Mouse (Mus musculus): ENCODE data around the gene Ggt6.
"Not testable (repeated sequence)": the region's sequence is repeated elsewhere in the genome, so short reads cannot be mapped to it uniquely, and the experiment has no call there.

Gene Ggt6

DNA sequence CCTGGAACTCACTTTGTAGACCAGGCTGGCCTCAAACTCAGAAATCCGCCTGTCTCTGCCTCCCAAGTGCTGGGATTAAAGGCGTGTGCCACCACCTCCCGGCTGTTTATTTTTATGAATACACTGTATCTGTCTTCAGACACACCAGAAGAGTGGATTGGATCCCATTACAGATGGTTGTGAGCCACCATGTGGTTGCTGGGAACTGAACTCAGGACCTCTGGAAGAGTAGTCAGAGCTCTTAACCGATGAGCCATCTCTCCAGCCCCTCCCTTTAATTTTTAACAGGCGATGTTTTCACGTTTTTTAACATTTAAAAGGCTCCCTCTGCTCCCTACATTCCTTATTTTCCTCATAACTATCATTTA, 5.3 kb downstream of the Ggt6 start:
- not testable (repeated sequence) for DNase-seq (ENCODE audit: low spot score)

DNA sequence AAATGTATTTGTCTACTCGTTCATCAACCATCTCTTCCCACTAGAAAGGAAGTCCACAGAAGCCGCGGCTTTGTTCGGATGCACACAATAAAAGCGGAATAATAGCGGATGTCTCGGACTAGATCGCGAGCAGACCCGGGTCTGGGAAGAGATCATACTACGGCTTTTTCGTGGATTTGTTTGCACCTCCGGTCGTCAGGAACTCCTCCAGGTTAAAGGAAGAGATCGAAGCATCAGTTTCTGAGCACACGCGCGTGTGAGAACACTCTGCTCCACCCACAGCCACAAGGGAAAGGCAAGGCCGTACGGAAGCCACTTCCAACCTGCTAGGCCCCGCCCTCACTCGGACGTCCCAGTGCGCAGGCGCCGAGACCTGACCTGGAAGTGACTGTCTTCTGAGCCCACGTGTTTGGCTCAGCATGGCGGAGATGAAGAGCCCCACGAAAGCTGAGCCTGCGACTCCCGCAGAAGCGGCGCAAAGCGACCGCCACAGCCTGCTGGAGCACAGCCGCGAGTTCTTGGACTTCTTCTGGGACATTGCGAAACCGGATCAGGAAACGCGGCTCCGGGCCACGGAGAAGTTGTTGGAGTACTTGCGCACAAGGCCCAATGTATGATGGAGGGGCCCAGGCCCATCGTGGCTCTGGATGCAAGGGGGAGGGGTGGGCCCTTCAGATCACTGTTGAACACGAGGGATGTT, 5.8 kb downstream of the Ggt6 start, which contains the start of gene Mybbp1a:
Gene Mybbp1a, plus strand, starts transcription at position 391 of the 700 bp plus-strand sequence.
- DNase-seq (ENCODE audit: low spot score): peak; percentile 95

DNA sequence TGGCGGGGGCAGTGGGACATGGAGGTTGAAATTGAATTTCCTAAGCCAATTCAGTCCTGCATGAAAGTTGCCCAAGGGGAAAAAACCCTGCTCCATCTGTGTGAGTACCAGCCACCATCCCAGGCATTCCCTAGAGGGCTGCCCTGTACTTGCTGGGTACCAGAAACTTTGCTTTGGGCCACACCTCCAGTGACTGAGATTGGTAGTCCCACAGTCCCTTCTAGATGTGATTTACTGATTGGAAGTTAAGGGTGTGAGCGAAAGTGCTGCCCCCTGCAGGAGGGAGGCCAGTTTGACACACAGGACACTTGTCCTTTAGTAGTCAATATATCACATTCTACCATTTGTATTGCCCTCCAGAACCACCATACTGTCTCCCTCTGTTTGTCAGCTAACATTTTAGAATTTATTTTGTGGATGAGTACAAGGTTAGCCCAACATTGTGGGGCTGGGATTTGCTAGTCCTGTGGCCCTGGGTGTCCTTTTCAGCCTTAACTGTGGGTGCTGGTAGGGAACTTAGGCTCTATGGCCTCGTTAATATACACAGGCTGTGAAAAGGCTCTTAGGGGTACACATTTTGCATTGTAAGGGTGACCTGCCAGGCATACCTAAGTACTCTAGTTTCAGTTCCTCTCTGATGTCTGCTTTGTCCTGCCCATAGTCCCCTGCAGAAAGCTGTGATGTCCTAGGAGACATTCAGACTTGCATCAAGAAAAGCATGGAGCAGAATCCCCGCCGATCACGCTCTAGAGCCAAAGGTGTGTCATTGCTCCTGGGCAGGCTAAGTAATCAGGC, 11.2 kb downstream of the Ggt6 start:
- DNase-seq (ENCODE audit: low spot score): no peak

DNA sequence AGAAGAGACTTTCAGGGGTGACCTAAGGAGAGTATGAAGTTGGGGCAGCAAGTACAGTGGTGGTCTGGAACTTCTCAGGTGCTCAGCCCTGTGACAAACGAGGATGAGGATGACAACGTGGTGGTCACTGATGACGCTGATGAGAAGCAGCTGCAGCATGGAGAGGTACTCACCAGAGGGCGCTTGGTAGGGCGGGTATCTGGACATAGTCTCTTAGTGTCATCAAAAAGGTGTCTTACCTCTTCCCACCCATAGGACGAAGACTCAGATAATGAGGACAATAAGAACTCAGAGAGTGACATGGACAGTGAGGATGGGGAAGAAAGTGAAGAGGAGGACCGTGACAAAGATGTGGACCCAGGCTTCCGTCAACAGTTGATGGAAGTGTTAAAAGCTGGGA, 12.1 kb downstream of the Ggt6 start:
- no peak for DNase-seq (ENCODE audit: low spot score)

DNA sequence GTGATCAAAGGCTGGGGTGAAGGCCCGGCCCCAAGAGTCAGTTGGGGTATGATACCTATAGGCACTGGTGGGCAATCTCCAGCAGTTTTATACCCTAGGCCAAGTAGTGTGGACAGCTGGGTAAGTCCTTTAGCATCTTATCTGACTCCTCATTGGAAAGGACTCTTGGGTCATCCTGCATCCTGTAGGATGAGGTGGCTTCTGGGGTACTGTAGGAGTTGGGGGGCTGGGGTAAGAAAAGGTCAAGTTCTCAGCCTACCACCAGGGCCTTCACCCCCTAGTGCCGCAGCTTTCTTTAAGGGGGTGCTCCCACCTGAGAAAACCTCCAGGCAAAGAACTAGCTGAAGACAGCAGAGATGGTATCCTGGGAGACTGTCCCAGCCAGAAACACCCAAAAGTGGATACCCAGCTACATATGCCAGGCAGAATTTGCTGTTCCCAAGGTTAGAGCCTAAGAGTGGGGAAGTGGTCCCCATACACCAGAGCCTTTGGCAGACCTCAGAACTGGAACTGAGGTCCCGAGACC, 16.9 kb downstream of the Ggt6 start:
- no peak for DNase-seq (ENCODE audit: low spot score)

DNA sequence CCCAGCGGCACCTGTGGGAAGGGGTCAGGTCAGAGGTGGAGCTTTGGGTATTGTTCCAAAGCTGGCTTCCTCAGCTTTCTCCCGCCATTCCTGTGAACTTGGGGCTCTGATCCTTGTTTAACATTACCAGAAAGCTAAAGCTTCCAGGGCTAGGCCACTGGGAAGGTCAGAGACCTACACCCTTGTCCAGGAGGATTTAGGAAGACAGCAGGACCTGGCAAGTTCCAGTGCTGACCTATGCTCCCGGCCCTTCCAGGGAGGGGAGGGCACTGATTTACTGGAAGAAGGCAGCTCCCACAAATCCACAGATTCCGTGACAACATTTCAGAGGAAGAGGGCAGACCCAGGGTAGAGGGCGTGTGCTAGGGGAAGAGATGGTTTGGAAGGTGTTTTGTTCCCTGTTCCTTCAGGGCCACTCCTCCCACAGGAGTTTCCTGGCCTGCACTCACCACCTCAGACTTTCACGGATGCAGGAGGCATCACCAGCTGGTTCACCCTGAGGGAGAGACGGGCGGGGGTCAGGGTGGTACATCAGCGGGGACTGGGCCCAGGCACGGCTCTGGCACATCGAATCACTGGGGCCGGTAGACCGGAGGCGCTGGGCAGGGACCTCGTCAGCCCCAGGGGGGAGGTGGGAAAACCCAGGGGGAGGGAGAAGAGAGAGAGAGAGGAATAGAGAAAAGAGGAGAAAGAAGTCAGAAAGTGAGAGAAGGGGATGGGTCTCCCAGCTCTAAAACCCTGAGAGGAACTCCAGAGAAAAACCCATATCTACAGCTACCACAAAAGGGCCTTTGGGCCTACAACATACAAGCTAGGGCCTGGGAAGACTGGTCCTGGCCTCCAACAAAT, 18.0 kb downstream of the Ggt6 start:
- DNase-seq (ENCODE audit: low spot score): no peak

DNA sequence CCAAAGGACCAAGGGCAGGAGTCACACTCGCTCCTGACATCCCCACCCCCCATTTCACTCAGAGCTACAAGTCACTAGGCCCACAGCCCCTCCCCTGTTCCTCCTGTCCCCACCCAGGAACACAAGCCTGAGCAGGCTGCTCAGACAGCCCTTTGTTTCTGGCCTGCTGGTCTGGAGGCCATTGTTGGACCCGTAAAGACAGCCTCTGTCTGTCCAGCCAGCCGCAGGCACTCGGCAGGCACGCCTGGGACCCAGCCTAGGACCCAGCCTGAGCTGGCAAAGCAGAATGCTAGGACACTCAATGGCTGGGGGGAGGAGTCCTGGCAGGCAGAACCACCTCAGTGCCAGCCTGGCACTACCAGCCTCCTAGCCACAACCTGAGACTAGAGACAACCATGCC, 20.4 kb downstream of the Ggt6 start:
- DNase-seq (ENCODE audit: low spot score): no peak

DNA sequence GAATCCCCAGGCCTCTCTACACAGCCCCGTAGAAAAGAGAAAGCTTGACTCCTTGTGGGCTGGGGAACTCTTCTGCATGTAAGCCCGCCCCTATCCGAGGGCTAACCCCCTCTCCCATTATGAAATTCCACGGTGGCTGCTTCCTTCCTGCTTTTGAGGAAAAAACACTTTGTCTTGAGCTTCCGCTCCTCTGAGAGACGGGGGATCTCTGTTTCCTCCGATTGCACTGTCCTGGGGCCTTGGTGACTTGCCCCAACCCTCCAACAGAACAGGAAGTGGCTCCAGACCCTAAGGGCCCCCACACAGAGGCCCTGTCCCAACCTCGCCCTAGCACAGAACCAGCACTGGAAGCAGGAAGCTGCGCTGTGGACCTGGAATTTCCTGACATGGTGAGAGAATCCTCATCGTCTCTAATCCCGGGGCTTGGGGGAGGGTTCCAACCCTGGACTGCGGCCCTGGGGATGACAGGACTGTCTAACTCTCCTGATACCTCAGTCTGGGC, 22.7 kb downstream of the Ggt6 start:
- DNase-seq (ENCODE audit: low spot score): no peak

DNA sequence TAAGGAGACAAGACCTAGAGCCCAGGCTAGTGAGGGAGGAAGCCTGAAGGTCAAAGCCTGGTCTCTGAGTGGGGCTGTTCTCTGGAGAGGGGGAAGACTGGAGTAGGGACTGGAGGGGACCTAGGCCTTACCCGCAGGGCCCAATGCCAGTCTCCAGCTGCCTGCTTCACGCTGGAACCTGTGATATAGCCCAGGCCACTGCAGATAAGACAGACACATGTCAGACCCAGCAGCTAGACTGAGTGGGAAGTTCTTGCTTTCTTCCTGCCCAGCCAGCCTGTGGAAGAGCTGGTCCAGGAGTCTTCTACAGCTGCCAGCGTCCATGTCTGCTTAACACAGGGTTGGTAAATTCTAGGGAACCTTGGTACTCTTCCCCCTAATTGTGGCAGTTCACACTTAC, 23.2 kb downstream of the Ggt6 start:
- DNase-seq (ENCODE audit: low spot score): no peak

DNA sequence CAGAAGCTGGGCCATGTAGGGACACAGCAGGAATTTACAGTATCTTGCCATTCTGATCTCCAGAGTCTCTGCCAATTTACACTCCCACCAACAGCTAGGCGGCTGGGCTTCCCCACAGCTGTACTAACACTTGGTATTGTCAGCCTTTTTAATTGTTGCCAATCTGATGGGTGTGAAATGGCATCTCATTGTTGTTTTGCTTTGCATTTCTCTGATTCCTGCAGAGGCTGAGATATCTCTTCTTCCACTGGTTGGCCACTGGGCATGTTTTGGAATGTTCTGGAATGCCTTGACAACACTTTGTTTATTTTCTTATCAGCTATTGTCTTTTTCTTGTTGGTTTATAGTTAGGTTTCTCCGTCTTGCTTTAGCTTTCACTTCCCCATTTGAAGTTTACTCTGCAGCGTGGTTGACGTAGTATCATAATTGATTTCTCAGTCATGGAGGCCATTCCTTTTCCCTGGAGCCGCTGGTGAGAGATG, 26.2 kb downstream of the Ggt6 start:
- no peak for DNase-seq (ENCODE audit: low spot score)

DNA sequence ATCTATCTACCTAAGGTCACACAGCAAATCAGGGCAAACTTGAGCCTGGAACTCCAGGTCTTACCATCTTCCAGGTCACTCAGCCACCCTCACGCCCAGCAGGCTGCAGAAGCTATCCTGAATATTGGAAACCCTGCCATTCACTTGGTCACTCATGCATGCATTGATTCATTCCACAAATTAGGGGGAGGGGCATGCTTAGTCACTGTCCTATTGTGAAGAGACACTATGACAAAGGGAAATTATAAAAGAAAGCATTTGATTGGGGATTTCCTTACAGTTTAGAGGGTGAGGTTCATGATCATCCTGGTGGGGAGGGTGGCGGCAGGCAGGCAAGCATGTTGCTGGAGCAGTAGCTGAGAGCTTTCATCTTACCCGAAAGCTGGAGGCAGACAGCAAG, 29.5 kb downstream of the Ggt6 start:
- no peak for DNase-seq (ENCODE audit: low spot score)

DNA sequence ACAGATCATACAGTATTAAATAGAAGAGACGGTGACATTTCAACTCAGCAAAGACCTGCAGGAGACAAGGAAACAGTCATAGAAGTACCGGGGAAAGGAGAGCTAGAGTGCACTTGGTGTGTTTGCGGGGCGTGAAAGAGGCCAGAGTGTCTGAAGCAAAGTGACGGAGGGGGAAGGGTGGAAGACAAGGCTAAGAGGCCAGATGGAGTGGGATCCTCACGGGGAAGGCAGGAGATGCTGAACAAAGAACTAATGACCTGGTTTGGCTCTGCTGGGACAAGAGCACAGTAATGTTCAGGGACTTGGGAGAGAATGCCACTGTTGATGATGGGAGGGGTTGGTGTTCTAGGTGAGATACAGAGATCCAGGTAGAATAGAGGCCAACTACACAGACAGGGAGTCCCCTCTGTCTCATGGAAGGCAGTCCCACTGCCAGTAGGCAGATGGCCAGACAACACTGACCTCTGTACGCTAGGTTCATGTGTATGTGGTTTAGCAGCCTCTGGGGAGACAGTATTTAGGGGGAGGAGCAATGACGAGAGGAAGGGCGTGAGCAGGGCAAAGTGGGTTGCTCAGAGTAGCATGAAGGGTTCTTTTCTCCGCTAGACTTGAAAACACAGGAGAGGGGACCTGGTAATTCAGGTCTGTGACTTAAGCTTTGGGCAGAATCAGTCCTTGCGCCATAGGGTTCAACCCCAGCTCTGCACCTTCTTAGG, 30.8 kb downstream of the Ggt6 start:
- DNase-seq (ENCODE audit: low spot score): no peak

DNA sequence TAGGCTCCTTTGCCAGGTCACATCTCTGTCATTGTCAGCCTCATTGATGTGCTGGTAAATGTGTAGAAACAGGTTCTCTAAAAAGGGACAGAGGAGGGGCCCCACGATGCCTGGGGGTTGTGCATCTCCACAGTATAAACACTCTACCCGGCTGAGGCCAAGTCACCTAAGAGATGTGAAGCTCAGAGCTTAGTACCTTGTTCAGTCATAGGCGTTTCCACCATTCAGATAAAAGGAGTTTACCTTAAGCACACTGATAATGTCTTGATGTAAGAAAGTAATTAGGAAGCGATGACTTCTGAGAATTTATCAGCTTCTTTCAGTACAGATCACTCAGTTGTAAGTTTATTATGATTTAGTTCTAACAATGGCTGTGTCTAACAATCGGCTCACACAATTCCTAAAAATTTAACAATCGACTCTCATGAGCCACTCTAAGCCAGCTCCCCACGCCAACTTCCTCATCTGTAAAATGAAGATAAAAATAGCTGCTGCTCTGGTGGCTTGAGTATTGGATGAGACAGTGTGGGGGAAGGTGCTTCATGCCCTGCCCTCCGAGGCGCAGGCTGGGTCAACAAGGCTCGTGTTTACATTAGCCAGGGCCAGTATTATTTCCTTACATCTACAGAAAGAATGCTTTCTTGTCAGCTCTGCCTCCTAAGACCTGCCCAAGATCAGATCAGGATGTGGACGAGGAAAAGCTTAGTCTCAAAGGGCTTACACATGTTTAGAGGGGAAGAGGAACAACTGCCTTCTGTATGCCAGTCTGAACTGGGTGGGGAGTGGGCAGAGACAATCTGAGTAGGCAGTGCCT, 31.6 kb downstream of the Ggt6 start:
- DNase-seq (ENCODE audit: low spot score): no peak

DNA sequence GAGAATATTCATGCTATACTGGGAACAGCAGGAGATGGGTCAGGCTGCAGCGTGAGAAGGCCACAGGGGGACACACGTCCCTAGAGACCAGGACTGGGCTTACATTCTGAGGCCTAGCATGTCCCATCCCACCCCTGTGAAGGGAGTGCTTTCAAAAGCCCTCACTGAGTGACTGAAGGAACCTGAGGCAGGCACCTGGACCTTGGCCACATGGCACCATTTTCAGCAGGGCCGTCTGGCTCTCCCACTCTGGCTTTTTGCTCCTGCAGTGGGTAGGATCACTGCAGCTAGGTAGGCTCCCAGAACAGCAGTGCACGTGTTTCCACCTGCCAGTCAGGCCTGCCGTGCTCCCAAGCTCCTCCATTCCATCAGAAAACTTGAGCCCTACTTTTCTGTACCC, 33.2 kb downstream of the Ggt6 start:
- DNase-seq (ENCODE audit: low spot score): no peak

DNA sequence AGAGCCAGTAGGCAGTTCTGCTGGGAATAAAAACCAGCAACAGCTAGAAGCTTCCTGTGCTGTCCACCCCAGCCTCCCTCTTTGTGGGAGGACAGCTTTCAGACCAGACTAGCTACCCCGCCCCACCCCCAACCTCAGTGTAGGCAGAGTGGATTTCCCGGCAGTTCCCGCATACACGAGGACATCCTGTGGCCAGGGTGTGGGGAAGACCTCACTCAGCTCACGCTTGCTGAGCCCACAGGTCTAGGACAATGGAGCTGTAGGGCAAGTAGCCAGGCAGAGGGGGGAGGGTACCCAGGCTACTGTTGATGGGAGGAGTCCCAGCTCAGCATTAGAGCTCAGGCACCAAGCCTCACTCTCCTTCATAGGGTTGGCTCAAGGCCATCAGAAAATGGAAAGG, 33.9 kb downstream of the Ggt6 start:
- DNase-seq (ENCODE audit: low spot score): no peak

DNA sequence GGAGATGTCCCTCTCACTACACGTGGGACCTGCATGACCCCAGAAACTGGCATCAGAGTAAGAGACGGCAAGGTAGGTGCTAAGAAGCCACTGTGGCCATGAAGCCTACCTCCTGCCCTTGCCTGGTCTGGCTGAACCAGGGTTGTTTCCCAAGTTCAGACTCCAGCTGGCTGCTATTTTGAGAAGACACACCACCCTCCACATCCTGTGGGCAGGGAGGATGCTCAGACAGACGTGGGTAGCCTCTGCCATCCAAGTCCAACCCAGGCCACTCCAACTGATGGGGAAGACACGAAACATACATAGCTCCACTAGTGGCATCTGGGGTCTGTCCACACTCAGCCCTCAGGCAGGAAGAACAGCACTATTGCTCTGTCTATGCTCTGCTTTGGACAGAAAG, 34.7 kb downstream of the Ggt6 start:
- DNase-seq (ENCODE audit: low spot score): no peak

DNA sequence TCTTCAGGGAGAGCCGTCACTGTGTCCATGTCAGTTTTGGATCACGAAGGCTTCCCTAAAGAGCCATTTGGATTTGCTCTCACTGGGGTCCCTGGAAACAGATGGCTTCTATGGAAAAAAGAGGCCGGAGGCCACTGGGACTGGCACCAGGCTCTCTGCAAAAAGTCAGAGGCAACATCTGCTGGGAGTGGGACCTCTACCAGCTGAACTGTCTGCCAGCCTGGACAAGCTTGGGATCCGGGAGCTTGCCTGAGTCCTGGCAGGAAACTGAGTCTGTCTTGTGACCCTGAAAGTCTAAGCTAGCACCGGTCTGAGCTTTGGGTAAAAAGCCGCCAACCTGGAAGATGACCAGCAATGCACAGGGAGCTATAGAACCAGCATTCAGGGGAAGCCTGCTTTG, 36.1 kb downstream of the Ggt6 start:
- no peak for DNase-seq (ENCODE audit: low spot score)

DNA sequence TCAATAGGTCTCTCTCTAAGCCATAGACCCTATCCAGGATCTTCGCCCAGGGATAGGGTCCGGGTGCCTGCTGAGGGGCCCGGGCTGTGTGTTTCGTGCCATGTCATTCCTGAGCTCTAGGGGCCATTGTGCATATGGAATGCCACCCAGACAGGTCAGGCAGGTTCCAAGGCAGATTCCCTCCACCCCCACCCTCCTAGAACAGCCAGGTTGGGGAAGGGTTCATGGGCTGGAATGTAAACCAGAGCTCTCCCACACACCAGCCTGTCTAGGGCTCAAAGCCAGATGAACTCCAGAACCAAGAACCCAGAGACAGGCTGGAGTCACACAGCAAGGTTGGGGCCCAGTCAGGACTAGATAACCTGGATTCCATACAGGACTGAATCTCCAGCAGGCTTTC, 38.2 kb downstream of the Ggt6 start:
- no peak for DNase-seq (ENCODE audit: low spot score)

DNA sequence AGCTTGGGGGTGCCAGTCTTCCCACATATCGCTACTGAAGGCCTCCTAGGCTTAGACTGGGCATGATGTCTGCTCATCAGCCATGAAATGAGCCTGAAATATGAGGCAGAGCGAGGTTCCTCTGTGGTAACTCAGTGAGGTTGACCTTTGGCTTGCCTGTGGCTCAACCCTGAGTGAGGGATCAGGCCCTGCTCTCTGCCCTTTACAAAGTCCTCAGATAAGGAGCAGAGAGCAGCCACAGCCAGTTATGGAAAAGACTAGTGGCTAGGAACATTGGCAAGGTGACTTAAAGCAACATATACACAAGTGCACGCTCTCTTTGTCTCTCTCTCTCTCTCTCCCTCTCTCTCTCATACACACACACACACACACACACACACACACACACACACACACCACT, 39.6 kb downstream of the Ggt6 start:
- no peak for DNase-seq (ENCODE audit: low spot score)

DNA sequence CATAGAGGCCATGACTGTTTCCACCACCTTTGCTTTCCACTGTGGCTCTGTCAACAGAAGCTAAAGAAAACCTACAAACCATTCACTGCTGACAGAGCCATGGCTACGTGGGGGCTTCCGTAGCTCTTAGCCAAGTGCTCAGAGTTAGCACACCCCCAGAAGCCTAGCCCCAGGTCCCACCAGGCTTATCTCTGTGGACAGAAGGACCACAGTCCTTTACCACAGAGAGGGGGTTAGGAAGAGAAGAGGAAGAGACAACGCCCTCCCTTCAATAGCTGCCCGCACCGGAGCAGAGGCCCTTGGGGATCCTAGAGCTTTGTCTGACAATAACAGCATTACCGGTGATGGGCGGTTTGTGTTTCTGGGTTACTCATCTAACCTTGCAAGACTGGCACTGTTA, 40.1 kb downstream of the Ggt6 start:
- no peak for DNase-seq (ENCODE audit: low spot score)
